Mouse (Mus musculus) cerebellum, adult 11-12 months (tissue): ENCODE results near the gene Hnrnpu.
A peak's percentile ranks its signal among the peaks of the same experiment; 100 is the strongest.
"Not testable (repeated sequence)": the region's sequence is repeated elsewhere in the genome, so short reads cannot be mapped to it uniquely, and the experiment has no call there.

Source experiments
- DNase-seq: peaks from one replicate; pipeline ENCODE4 v3.0.0; 2022

Hnrnpu gene

DNA sequence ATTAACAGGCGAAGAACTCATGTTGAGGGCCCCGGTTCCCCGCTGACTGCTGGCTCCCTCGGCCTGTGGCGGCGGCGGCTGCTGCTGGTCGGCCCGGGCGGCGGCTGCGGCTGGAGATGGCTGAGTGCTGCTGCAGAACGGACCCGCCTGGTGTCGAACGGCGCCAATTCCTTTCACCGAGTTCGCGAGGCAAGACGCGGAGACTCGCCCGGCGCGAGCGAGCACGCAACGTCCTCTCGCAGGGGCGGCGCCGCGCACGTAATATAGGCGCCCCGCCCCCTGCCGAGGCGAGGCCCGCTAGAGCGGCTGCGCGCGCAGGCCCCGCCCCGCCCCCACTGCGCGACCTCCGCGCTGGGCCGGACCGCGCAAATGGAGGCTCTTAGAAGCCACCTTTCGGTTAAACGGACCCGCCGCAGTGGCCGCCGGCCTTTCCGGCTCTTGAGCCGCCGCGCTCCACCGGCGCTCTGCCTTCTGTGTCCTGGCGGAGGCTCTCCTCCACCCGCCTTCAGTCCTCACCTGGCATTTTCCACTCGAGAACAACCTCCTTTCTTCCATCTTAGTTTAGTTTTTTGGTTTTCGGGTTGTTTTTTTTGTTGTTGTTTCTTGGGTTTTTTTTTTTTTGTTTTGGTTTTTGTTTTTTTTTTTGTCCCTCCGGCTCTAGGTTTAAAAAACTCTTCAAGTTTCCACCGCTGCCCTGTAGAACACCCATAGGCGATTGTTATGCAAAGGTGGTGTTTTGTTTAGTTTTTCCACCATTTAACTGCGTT is at the start of gene Hnrnpu:
Gene Hnrnpu, minus strand, starts transcription at position 247 of the 767 bp plus-strand sequence.
- DNase-seq = peak; percentile 97

DNA sequence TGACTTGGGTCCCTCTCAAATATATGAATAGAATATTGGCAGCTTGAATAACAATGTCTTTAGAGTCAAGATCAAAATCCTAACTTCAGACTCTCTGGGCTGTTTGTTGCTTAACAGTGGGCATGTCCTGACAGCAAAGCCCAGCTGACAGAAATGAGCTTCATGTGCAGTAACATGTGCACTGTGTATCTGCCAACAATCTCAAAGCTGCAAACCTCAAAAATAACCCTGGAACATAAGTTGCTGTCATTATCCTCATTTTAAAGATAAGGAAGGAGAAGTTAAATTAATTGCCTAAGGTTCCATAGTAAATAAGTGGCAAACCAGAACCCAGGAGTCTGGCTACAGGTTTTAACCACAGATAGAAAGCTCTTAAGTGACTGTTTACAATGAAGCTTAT is 44.6 kb upstream of the Hnrnpu start:
- no peak for DNase-seq

DNA sequence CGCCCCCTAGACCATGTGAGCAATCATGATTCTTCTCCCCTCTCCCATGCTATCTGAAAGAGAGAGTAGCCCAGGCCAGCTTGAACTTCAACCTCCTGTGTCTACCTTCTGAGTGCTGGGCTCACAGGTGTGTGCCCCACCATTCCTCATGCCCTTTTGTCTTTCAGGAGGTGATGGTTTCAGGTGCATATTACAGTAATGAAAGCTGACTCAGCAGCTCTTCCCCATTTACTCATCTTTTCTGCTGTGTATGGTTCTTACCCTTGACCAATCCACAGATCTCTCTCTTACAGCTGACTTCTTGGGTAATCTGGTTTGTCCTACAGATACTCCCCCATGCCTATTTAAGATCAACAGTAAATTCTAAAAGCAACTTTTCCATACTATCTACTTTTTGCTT is 41.6 kb upstream of the Hnrnpu start:
- DNase-seq = no peak

DNA sequence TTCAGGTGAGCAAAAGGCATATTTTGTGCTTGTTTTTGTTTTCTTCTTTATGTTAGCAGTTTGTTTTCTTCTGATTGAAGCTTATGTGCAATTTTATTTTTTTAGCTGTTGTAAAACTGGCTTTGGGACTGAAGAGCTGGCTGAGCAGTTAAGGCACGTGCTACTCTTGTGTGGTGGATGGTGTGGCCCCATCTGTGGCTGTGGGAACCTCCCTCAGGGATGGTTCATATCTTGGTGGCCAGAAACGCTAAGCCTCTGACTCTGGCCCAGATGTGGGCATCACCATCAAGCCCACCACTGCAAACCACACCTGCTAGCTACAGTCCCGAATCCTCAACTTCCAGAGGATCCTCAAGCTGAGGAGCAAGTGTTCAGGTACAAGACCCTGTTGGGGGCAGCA is 40.5 kb upstream of the Hnrnpu start:
- DNase-seq = no peak

DNA sequence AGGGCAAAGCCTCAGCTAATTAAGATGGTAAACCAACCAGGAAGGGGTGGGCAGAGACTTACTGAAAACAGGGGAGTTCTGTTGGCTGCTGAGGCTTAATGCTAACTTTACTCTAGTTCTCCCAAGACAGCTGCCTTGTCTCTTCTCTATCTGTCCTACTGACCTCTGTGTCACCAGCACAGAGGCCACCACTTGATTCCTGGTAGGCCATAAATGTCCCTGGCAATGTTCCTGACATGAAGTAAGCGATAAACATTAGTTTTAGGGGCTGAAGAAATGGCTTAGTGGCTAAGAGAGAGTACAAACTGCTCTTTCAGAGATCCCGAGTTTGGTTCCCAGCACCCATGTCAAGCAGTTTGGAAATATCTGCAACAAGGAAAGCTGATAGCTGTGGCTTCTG is 39.3 kb upstream of the Hnrnpu start:
- DNase-seq = no peak

DNA sequence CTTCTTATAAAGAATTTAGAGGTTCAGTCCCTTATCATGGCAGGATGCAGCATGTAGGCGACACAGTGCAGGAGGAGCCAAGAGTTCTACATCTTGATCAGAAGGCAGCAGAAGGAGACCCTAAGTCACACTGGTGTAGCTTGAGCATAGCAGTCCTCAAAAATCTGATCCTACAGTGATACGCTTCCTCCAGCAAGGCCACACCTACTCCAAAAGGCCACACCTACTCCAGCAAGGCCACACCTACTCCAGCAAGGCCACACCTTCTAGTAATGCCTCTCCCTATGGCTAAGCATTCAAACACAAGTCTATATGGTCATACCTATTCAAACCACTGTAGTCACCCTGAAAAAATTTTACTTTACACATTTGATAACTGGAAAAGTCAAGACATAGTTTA is 38.5 kb upstream of the Hnrnpu start:
- no peak for DNase-seq

DNA sequence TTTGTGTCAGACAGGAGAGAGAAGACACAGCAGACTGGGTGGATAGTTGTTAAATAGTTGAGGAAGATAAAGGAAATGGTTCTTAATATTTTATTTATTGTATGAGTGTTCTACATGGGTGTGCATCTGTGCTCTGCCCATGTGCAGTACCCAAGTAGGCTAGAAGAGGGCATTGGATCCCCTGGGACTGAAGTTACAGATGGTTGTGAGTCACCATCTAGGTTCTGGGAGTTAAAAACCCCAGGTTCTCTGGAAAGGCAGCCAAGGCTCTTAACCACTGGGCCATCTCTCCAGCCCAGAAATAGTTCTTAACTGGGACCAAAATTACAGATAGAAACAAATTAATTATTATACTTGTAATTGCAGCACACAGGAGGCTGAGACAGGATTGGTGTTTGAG is 37.8 kb upstream of the Hnrnpu start:
- DNase-seq = no peak

DNA sequence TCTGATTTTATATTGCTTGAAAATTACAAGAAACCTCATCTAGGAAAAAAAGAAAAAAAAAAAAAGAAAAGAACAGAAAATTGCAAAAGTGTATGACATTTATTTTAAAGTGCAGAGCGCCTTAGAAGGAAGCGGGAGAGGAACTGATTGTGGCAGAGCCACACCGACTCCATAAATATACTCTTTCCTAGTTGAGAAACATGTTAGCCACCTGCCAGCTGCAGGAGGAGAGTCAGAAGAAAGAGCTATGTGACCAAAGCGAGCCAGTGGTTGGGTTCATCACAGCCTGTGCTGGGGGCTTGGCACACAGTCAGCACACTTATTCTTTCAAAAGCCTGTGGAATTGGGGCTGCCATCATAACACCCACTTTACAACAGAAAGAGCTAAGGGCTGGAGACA is 35.1 kb upstream of the Hnrnpu start:
- DNase-seq = no peak

DNA sequence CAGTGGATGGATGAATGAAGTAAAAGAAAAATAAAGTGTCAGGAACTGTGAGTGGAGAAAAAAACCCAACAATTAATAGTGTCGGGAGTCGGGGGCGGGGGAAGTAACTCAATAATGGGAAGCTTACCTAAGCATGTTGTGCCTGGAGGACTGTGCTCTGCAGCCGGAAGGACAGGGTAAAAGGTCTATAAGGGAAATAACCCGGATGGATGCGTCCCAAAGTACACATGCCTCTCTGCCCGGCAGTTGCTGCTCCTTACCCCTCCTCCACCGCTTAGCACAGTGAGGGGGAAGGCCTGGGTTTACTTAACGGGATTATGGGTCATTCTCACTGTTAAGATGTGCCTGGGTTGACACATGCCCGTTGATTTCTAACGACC is 31.7 kb upstream of the Hnrnpu start:
- peak; percentile 71 for DNase-seq

DNA sequence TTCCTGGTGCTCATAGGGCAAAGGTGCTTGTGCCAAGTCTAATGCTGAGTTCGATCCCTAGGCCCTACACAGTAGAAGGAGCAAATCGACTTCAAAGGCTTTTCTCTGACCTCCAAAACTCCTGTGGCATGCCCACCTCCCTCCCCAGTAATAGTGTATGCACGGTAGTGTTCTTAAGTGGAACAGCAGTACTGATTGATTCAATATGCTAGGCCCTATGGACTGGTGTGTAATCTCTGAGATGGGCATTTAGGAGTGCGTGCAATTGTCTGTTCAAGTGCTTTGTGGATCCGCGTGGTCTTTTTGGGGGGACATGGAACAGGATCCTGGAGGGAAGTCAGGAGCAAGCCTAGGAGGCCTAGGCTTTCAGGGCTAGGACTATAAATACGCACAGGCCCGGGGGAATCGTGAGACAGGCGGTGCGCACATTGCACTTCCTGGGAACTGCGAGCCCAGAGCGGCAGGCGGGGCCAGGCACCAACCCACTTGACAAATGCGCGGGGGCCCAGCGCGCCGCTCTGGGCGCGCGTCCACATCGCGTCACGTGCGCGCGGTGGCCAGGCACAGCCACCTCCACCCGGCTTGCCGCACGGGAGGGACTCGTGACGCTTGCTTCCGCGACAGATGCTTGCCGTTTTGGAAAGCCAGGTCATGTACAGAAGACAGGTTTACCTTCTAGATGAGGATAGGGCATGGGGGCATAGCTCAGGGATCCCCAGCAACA is 31.1 kb upstream of the Hnrnpu start:
- peak; percentile 98 for DNase-seq

DNA sequence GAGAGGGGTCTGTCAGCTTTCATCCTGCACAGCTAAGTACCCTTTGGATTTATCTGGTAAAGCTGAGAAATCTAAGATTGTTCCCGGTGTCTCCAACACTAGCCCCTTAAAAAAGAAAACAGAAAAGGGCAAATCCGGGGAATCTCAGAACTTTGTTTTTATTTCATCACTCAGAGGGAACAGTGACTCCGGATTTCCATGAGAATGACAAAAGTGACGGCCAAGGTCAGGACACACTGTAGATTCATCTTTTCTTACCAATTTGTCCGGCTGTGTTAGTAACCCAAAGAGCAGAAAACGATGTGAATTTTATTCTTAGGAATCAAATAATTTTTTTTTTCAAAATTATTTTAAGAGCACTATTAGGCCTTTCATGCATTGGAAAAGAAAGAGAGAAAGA is 30.5 kb upstream of the Hnrnpu start:
- no peak for DNase-seq

DNA sequence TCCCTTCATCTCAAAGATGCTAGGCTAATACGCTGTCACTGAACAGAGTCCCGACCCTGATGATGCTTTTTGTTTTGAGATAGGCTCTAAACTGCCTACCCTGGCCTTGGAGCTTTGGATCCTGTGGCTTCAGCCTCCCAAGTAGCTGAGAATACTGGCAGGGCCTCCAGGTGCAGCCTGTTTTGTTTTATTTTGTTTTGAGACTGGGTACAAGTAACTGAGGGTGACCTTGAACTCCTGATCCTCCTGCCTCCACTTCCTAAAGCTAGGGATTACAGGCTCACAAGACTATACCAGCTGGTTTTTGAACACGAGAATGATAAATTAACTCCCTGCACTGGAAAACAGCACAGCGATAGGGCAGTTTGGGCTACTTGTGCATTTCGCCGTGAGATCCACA is 27.6 kb upstream of the Hnrnpu start:
- DNase-seq = no peak

DNA sequence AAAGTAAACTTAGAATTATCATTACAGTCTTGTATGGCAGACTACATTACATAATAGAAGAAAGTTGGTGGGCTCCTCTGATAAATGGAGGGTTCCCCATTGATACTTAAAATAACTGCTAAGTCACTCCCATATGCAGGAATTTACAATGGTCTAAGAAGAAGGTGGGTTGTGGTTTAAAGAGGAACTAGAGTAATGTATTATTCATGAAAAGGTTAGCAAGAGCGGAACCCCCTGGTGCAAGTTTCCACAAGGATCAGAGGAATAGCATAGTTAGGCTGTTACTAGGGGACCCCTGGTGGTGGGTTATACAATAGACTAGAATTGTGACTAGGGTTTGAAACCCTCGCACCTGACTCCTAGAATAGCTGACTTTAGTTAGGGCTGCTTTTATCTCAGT is 23.1 kb upstream of the Hnrnpu start:
- DNase-seq = no peak

DNA sequence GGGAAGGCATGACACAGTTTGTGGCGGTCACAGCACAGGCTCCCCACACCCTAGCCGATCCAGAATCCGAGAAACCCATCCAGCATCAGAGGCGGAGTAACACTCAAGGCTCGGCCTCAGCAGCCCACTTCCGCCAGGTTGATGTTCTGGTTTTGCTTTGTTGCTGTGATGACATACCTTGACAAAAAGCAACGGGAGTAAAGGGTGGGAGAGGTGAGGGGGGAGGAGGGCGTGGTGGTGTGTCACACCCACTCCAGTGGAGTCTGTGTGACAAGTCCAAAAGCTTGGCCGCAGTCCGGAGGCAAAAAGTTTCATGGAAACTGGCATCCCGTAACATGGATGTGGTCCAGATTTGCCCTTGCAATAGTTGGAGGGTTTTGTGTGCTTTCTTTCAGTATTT is 22.7 kb upstream of the Hnrnpu start:
- DNase-seq = no peak

DNA sequence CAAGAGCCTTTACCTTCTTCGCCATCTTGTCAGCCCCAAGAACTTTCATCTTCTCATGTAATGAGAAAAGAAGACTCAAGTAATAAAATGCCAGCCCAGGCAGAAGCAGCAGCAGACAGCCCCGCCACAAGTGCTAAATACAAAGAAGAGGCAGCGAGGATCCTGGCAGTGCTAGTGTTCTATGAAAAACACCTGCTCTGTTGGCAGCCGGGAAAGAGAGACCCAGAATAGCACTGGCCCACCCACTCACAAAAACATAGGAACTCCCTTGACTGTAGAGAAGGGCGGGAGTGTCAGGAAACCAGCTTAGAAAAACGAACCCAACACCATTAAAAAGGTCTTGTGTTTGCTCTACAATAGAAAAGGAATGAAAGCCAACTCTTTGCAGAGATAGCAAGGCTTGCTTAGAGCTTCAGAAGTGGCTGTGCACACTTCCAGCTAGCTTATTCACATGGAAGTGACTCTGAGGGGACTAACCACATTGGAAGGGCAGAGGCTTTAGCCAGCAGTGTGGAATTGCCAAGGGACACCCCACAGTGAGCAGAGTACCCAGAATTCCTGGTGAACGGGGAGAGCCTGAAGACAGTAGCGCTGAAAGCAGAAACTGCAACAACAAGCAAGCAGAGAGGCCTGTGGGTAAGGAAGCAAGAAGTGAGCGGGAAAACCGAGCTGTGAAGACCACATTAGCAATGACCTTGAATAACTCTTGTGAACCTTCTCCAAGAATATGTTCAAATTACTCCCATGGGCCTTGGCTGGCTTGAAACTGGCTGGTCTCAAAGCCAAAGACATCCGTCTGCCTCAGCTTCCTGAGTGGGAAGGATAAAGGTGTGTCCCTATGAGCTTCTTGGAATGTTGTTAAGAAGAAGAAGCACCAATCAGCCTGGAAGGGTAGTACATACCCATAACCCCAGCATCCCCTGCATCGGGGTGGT is 20.4 kb upstream of the Hnrnpu start:
- DNase-seq = no peak

DNA sequence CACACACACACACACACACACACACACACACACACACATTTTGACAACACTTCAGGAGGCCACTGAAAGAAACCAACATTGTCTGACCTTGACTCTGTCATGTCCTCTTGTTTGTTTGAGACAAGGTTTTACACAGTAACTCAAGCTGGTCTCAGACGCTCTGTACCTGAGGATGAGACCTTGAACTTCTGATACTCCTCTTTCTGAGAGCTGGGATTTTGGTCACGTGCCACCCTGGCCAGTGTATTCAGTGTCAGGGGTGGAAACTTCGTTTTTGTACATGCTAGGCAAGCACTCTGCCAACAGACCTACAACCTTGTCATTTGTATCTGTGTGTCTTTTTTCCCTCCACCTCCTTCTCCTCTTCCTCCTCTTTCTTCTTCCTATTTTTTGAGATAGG is 17.0 kb upstream of the Hnrnpu start:
- DNase-seq = no peak

DNA sequence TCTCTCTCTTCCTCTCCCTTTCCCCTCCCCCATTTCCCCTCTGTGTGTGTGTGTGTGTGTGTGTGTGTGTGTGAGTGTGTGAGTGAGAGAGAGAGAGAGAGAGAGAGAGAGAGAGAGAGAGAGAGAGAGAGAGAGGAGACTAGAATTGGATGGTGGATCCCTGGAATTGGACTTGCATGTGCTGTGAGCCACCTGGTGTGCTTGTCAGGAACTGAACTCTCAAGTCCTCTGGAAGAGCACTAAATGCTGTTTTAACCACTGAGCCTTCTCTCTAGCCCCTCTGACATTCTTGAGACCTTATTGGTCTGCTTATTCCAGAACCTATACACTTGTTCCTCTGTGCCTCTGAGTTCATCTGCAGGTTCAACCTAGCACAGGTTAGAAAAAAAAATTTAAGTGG is 14.0 kb upstream of the Hnrnpu start:
- no peak for DNase-seq

DNA sequence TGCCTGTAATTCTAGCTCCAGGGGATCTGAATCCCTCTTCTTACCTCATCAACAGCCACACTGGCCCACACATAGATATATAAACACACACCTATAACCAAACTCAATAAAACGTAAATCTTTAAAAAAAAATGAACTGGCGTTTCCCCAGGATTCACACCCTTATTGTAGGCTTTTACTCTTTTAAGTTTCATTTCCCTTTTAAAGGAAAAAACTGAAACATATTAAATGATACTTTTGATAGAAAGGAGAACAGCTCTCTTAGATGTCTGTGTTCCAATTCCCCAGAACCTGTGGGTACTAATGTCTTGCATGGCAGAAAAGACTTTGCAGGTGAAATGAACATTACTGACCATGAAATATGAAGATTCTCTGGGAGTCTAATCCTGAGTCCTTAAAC is 13.2 kb upstream of the Hnrnpu start:
- no peak for DNase-seq

DNA sequence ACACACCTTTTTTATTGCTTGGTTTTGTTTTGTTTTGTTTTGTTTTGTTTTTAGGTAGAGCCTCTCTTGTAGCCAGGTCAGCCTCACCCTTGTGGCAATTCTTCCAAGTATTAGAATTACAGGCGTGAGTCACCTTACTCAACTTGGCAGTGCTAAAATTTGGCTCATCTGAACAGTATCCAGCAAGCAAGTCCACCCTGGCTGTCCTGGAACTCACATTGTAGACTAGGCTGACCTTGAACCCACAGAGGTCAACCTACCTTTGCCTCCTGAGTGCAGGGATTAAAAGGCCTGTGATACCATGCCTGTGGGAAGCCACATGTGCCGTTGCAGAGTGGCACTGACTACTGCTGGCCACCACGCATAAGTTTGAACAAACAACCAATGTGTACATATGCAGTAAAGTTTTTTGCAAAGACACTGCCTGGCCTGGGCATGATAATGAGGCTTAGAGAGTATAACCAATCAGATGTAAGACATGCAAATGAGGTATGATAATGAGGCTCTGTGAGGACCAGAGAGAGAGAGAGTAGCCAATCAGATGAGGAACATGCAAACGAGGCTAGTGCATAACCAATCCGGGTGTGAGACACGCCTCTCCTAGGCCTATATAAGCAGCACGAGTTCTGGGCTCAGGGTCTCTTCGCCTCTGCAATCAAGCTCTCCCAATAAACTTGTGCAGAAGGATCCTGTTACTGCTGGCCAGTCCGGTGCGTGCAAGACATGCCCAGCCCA is 6.6 kb upstream of the Hnrnpu start:
- DNase-seq = not testable (repeated sequence)

DNA sequence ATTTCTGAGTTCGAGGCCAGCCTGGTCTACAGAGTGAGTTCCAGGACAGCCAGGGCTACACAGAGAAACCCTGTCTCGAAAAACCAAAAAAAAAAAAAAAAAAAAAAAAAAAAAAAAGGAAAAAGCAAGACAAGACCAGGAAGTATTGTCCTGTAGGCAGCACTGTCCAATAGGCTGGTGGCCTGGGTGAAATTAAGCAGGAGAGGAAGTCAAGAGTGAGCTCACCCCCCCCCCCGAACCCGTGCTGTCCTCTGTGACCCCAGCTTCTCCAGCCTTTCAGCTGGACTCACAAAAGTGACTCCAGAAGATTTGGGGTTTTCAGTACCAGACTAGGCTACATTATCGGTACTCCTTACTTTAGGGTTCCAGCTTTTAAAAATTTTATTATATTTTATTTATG is 5.0 kb upstream of the Hnrnpu start:
- DNase-seq = no peak

DNA sequence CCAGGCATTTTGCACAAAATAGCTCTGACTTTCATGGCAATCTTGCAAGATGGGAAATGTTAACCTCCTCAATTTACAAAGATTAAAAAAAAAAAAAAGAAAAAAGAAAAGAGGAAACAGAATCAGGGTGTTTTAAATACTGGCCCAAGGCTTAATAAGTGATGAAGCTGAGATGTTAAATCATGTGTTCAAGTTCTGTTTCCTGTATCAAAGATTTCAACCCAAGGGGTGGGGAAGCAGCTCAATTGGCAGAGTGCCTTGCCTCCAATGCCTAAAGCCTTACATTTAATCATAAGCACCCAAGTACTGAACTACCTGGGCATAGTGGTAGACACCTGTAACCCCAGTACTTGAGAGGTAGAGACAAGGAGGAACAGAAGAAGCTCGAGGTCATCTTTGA is 4.5 kb upstream of the Hnrnpu start:
- no peak for DNase-seq

DNA sequence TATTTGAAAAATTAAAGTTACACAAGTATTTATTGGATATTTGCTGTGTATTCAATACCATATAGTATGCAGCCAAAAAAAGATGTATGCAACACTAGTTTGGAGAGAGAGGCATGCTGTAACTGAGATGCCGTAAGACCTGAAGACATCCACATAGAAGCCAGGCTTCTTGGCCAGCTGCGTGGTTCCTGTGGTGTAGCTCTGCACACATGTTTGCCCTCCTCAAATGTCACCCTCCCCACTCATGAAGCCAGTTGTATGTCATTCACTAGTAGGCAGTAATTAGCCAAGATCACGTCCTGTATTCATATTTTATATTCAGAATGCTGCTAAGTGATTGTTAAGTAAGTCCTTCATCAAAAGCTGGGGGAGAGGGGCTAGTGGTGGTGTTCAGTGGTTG is 3.8 kb upstream of the Hnrnpu start:
- DNase-seq = no peak

DNA sequence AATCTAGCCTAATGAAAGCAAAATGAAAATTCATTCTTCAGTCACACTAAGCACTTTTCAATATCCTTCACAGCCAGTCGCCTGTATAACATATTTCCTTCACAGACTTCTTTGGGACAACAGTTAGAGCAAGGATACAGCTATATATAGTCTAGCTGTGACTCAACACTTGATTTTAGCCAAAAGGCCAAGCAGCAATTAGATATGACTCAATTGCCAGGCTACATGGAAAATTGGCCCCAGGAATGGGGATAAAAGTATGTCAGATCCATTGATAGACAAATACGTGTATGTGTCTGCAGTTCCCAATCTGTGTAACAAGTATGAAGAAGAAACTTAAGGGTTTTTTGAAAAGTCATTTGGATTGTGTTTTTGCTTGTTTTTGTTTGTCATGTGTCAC is 2.6 kb upstream of the Hnrnpu start:
- DNase-seq = no peak
